Mouse (Mus musculus) layer of hippocampus, postnatal 25 days (tissue): ENCODE measurements around the gene Zmym1. TPM values are rescaled to one million over a fixed set of nuclear protein-coding genes. Genes with fewer than 3 reads are reported as not detected.
"Not testable (repeated sequence)": the region's sequence is repeated elsewhere in the genome, so short reads cannot be mapped to it uniquely, and the experiment has no call there.

ENCODE experiments used
- DNase-seq, 2 experiments: peaks; one replicate each; pipeline ENCODE4 v3.0.0; 2022; ENCODE audit warnings: mixed read lengths in 2 of 2, low spot score in 1 of 2; ENCODE audit errors: extremely low spot score in 1 of 2
- total RNA-seq, 2 experiments: library from RNA; stranded (reverse); gene quantifications; 2 replicates each; pipeline ENCODE4 v1.2.3; 2021

Gene Zmym1
- 10 to 100 TPM; 12.5 to 13.4 TPM for total RNA-seq

- DNase-seq: peak; percentile 80 to 83
Observed at GRCm38 (mm10) chr4:127060585-127061290, at the start of gene Zmym1. Gene Zmym1 (minus strand): TSS chr4:127061152.

GRCm38 (mm10) chr4:127110570-127110969 lies 49.6 kb upstream of the Zmym1 start:
- no peak for DNase-seq

- no peak for DNase-seq
Observed at GRCm38 (mm10) chr4:127107566-127107965, 46.6 kb upstream of the Zmym1 start.

GRCm38 (mm10) chr4:127099552-127099951 lies 38.6 kb upstream of the Zmym1 start:
- DNase-seq: not testable (repeated sequence)

GRCm38 (mm10) chr4:127095090-127095489 lies 34.1 kb upstream of the Zmym1 start:
- no peak for DNase-seq

GRCm38 (mm10) chr4:127091188-127091587 lies 30.2 kb upstream of the Zmym1 start:
- DNase-seq: no peak

GRCm38 (mm10) chr4:127085761-127086160 lies 24.8 kb upstream of the Zmym1 start:
- no peak for DNase-seq

GRCm38 (mm10) chr4:127083131-127083530 lies 22.2 kb upstream of the Zmym1 start:
- DNase-seq: no peak

GRCm38 (mm10) chr4:127080806-127081205 lies 19.9 kb upstream of the Zmym1 start:
- no peak for DNase-seq

- DNase-seq: peak; percentile 84 to 95
Observed at GRCm38 (mm10) chr4:127076875-127077548, 16.1 kb upstream of the Zmym1 start, which contains the start of gene Zmym6. Gene Zmym6 (plus strand): TSS chr4:127077383.

GRCm38 (mm10) chr4:127074915-127075314 lies 14.0 kb upstream of the Zmym1 start:
- DNase-seq: no peak

- no peak for DNase-seq
Observed at GRCm38 (mm10) chr4:127064051-127064450, 3.1 kb upstream of the Zmym1 start.

GRCm38 (mm10) chr4:127054522-127055198 lies 6.3 kb downstream of the Zmym1 start:
- DNase-seq: no peak

- no peak for DNase-seq
Observed at GRCm38 (mm10) chr4:127053071-127053470, 7.9 kb downstream of the Zmym1 start.

- DNase-seq: no peak
Observed at GRCm38 (mm10) chr4:127051121-127051520, 9.8 kb downstream of the Zmym1 start.

- DNase-seq: no peak
Observed at GRCm38 (mm10) chr4:127043540-127043939, 17.4 kb downstream of the Zmym1 start.

GRCm38 (mm10) chr4:127039871-127040483 lies 21.0 kb downstream of the Zmym1 start:
- DNase-seq: no peak

- no peak for DNase-seq
Observed at GRCm38 (mm10) chr4:127038828-127039349, 22.1 kb downstream of the Zmym1 start.

- DNase-seq: no peak
Observed at GRCm38 (mm10) chr4:127037908-127038827, 22.8 kb downstream of the Zmym1 start.

GRCm38 (mm10) chr4:127037158-127037557 lies 23.8 kb downstream of the Zmym1 start:
- no peak for DNase-seq
